8 mouse cellular contexts compared by ENCODE assay signal in genomic region chr17:47688344-47688607, GRCm38 (mm10). TPM values are rescaled to one million over a fixed set of nuclear protein-coding genes. Genes with fewer than 3 reads are reported as not detected.
DNase-seq lines count a peak whose midpoint lies in the region; ATAC-seq and TF ChIP-seq lines count a peak whose summit lies in the region.

TSS of gene Tomm6 (minus strand) at chr17:47688386.

- DNase-seq in frontal cortex, adult 2 months (ENCODE audit: extremely low spot score in 1 of 2, low spot score in 1 of 2), result no peak
- no peak for DNase-seq in frontal cortex, postnatal 36 days (ENCODE audit: low spot score in 2 of 2)
- no peak for DNase-seq in adrenal gland, adult 2 months
- DNase-seq in gastrocnemius, adult 2 months, result no peak
- DNase-seq in hindbrain, postnatal 0 days (ENCODE audit: low spot score), result no peak
- no peak for DNase-seq in adipocyte (ENCODE audit: low spot score)
- no peak for DNase-seq in kidney, postnatal 25 days

- H3K36me3 ChIP-seq in hindbrain, postnatal 0 days (ENCODE audit: insufficient read depth, low read length), result peaks cover 12% of the 10 kb centered on the region

- H3K9me3 ChIP-seq in hindbrain, postnatal 0 days (ENCODE audit: low read length), result no peaks in the 10 kb centered on the region

- peak within 1 kb of the TSS; percentile 84 for H3K9ac ChIP-seq in hindbrain, postnatal 0 days (replicated peaks; ENCODE audit: low read length)

- H3K27me3 ChIP-seq in hindbrain, postnatal 0 days (ENCODE audit: insufficient read depth, low read length), result no peaks in the 10 kb centered on the region

- no peak for ATAC-seq in hindbrain, postnatal 0 days
- no peak for ATAC-seq in megakaryocyte, adult 5-6 weeks (ENCODE audit: poor library complexity, severe bottlenecking)

- no peak for TF ChIP-seq CTCF in gastrocnemius, adult 2 months (IDR thresholded peaks at IDR 0.05)
- no peak for TF ChIP-seq CTCF in hindbrain, postnatal 0 days (IDR thresholded peaks at IDR 0.05; ENCODE audit: low read depth)

- H3K27ac ChIP-seq in gastrocnemius, adult 2 months, result peak within 1 kb of the TSS; percentile 95
- peak within 1 kb of the TSS; percentile 87 for H3K27ac ChIP-seq in hindbrain, postnatal 0 days

- peaks cover 11% of the 10 kb centered on the region for H3K4me1 ChIP-seq in hindbrain, postnatal 0 days (ENCODE audit: insufficient read depth, low read length)

- peak within 1 kb of the TSS; percentile 92 for H3K4me3 ChIP-seq in gastrocnemius, adult 2 months
- H3K4me3 ChIP-seq in hindbrain, postnatal 0 days (ENCODE audit: low read length), result peak within 1 kb of the TSS; percentile 58

- H3K4me2 ChIP-seq in hindbrain, postnatal 0 days (ENCODE audit: low read depth, low read length), result peak within 1 kb of the TSS; percentile 92

- under 1% methylated on average over 9 of the region's 9 CpGs for WGBS in hindbrain, postnatal 0 days

- intact Hi-C loops in gastrocnemius, adult 2 months (cut with DNase I), result no loop called here

RNA-seq across cellular contexts. Expression of gene Tomm6, which starts in this region (rescaled TPM):
- polyA plus RNA-seq in frontal cortex, adult 2 months (2012; rRNA removed), result 143 and 168 TPM in 2 replicates
- 100 to 1,000 TPM; 223 to 242 TPM for total RNA-seq in adrenal gland, adult 2 months (2021)
- polyA plus RNA-seq in adrenal gland, adult 2 months (2012; rRNA removed), result 81.0 and 81.3 TPM in 2 replicates
- total RNA-seq in gastrocnemius, adult 2 months (2021), result 100 to 1,000 TPM; 125 TPM
- 158 and 198 TPM in 2 replicates for total RNA-seq in hindbrain, postnatal 0 days (2014; rRNA removed)
- 343 and 371 TPM in 2 replicates for polyA plus RNA-seq in hindbrain, postnatal 0 days (2015; fragmentation: Nextera tagmentation; extraction: Ambion mirVana)
- 142 and 150 TPM in 2 replicates for total RNA-seq in megakaryocyte, adult 5-6 weeks (2015)
- 38.6 and 44.1 TPM in 2 replicates for total RNA-seq in megakaryocyte, adult 5-6 weeks (2017)
